Mouse (Mus musculus): ENCODE measurements at regions not wholly inside any gene's neighbourhood (a gene's known extent, or its start where the extent isn't known, plus 50 kb on each side); places are given as distances from the start of the nearest gene placed in this dataset.

- Histone ChIP-seq H3K9me3 (ENCODE audit: control insufficient read depth, low read length) (no peaks in the 10 kb centered on the region), H3K27me3 (replicated peaks; ENCODE audit: control insufficient read depth, insufficient read depth, low read length) (no peaks in the 10 kb centered on the region), H3K27ac (ENCODE audit: low read depth, low read length) (no peak overlapping the region), H3K4me3 (ENCODE audit: low read length) (no peak overlapping the region), H3K4me2 (ENCODE audit: low read length) (no peak overlapping the region), H3K36me3 (ENCODE audit: control insufficient read depth, insufficient read depth, low read length) (no peaks in the 10 kb centered on the region), H3K9ac (ENCODE audit: low read depth, low read length) (no peak overlapping the region), H3K4me1 (ENCODE audit: control insufficient read depth, insufficient read depth, low read depth, low read length) (no peaks in the 10 kb centered on the region)
- no peak for ATAC-seq
- 89% methylated on average over 1 of the region's 1 CpGs for WGBS
Observed at GRCm38 (mm10) chr6:139226127-139226526, 275.6 kb downstream of the Rergl start.

GRCm38 (mm10) chr6:139214488-139214887 is 287.3 kb downstream of the Rergl start:
- Histone ChIP-seq H3K4me1 (ENCODE audit: control insufficient read depth, insufficient read depth, low read depth, low read length) (no peaks in the 10 kb centered on the region), H3K9ac (ENCODE audit: low read depth, low read length) (no peak overlapping the region), H3K27me3 (replicated peaks; ENCODE audit: control insufficient read depth, insufficient read depth, low read length) (no peaks in the 10 kb centered on the region), H3K4me2 (ENCODE audit: low read length) (no peak overlapping the region), H3K27ac (ENCODE audit: low read depth, low read length) (no peak overlapping the region), H3K9me3 (ENCODE audit: control insufficient read depth, low read length) (no peaks in the 10 kb centered on the region), H3K4me3 (ENCODE audit: low read length) (no peak overlapping the region), H3K36me3 (ENCODE audit: control insufficient read depth, insufficient read depth, low read length) (no peaks in the 10 kb centered on the region)
- WGBS, result 76% methylated on average over 3 of the region's 3 CpGs
- ATAC-seq, result no peak

- no peak overlapping the region for H3K27ac ChIP-seq (ENCODE audit: low read depth, low read length)
- no peak overlapping the region for H3K9ac ChIP-seq (ENCODE audit: low read depth, low read length)
- no peak overlapping the region for H3K4me2 ChIP-seq (ENCODE audit: low read length)
- no peaks in the 10 kb centered on the region for H3K27me3 ChIP-seq (replicated peaks; ENCODE audit: control insufficient read depth, insufficient read depth, low read length)
- 51% methylated on average over 2 of the region's 2 CpGs for WGBS
- H3K4me1 ChIP-seq (ENCODE audit: control insufficient read depth, insufficient read depth, low read depth, low read length), result no peaks in the 10 kb centered on the region
- 0 out of 2 replicates have a peak, but pooled peaks have one; percentile 14 for ATAC-seq
- no peaks in the 10 kb centered on the region for H3K9me3 ChIP-seq (ENCODE audit: control insufficient read depth, low read length)
- no peak overlapping the region for H3K4me3 ChIP-seq (ENCODE audit: low read length)
- no peaks in the 10 kb centered on the region for H3K36me3 ChIP-seq (ENCODE audit: control insufficient read depth, insufficient read depth, low read length)
Observed at GRCm38 (mm10) chr6:139210256-139210655, 291.5 kb downstream of the Rergl start.

GRCm38 (mm10) chr6:139198601-139199000 is 303.2 kb downstream of the Rergl start:
- Histone ChIP-seq H3K36me3 (ENCODE audit: control insufficient read depth, insufficient read depth, low read length) (no peaks in the 10 kb centered on the region), H3K9me3 (ENCODE audit: control insufficient read depth, low read length) (no peaks in the 10 kb centered on the region), H3K4me2 (ENCODE audit: low read length) (no peak overlapping the region), H3K4me1 (ENCODE audit: control insufficient read depth, insufficient read depth, low read depth, low read length) (no peaks in the 10 kb centered on the region), H3K4me3 (ENCODE audit: low read length) (no peak overlapping the region), H3K9ac (ENCODE audit: low read depth, low read length) (no peak overlapping the region), H3K27ac (ENCODE audit: low read depth, low read length) (no peak overlapping the region), H3K27me3 (replicated peaks; ENCODE audit: control insufficient read depth, insufficient read depth, low read length) (no peaks in the 10 kb centered on the region)
- no peak for ATAC-seq
- WGBS, result 79% methylated on average over 4 of the region's 4 CpGs

- H3K27ac ChIP-seq (ENCODE audit: low read depth, low read length), result no peak overlapping the region
- no peak overlapping the region for H3K9ac ChIP-seq (ENCODE audit: low read depth, low read length)
- H3K27me3 ChIP-seq (replicated peaks; ENCODE audit: control insufficient read depth, insufficient read depth, low read length), result no peaks in the 10 kb centered on the region
- no peak overlapping the region for H3K4me3 ChIP-seq (ENCODE audit: low read length)
- no peaks in the 10 kb centered on the region for H3K9me3 ChIP-seq (ENCODE audit: control insufficient read depth, low read length)
- no peaks in the 10 kb centered on the region for H3K4me1 ChIP-seq (ENCODE audit: control insufficient read depth, insufficient read depth, low read depth, low read length)
- 72% methylated on average over 8 of the region's 8 CpGs for WGBS
- no peaks in the 10 kb centered on the region for H3K36me3 ChIP-seq (ENCODE audit: control insufficient read depth, insufficient read depth, low read length)
- ATAC-seq, result no peak
- H3K4me2 ChIP-seq (ENCODE audit: low read length), result no peak overlapping the region
Observed at GRCm38 (mm10) chr6:139186431-139186830, 315.3 kb downstream of the Rergl start.

GRCm38 (mm10) chr6:139160352-139160751 is 341.4 kb downstream of the Rergl start:
- Histone ChIP-seq H3K9me3 (ENCODE audit: control insufficient read depth, low read length) (no peaks in the 10 kb centered on the region), H3K4me1 (ENCODE audit: control insufficient read depth, insufficient read depth, low read depth, low read length) (no peaks in the 10 kb centered on the region), H3K27me3 (replicated peaks; ENCODE audit: control insufficient read depth, insufficient read depth, low read length) (no peaks in the 10 kb centered on the region), H3K4me2 (ENCODE audit: low read length) (no peak overlapping the region), H3K4me3 (ENCODE audit: low read length) (no peak overlapping the region), H3K36me3 (ENCODE audit: control insufficient read depth, insufficient read depth, low read length) (no peaks in the 10 kb centered on the region), H3K27ac (ENCODE audit: low read depth, low read length) (no peak overlapping the region), H3K9ac (ENCODE audit: low read depth, low read length) (no peak overlapping the region)
- 80% methylated on average over 6 of the region's 6 CpGs for WGBS
- ATAC-seq, result no peak

- H3K4me3 ChIP-seq (ENCODE audit: low read length), result no peak overlapping the region
- H3K36me3 ChIP-seq (ENCODE audit: control insufficient read depth, insufficient read depth, low read length), result no peaks in the 10 kb centered on the region
- no peak overlapping the region for H3K27ac ChIP-seq (ENCODE audit: low read depth, low read length)
- no peak overlapping the region for H3K4me2 ChIP-seq (ENCODE audit: low read length)
- 80% methylated on average over 4 of the region's 4 CpGs for WGBS
- H3K9ac ChIP-seq (ENCODE audit: low read depth, low read length), result no peak overlapping the region
- H3K9me3 ChIP-seq (ENCODE audit: control insufficient read depth, low read length), result no peaks in the 10 kb centered on the region
- no peaks in the 10 kb centered on the region for H3K27me3 ChIP-seq (replicated peaks; ENCODE audit: control insufficient read depth, insufficient read depth, low read length)
- no peaks in the 10 kb centered on the region for H3K4me1 ChIP-seq (ENCODE audit: control insufficient read depth, insufficient read depth, low read depth, low read length)
- no peak for ATAC-seq
Observed at GRCm38 (mm10) chr6:139159741-139160140, 342.0 kb downstream of the Rergl start.

GRCm38 (mm10) chr6:139154802-139155201 is 347.0 kb downstream of the Rergl start:
- H3K27ac ChIP-seq (ENCODE audit: low read depth, low read length), result no peak overlapping the region
- H3K9ac ChIP-seq (ENCODE audit: low read depth, low read length), result no peak overlapping the region
- 84% methylated on average over 1 of the region's 1 CpGs for WGBS
- H3K4me2 ChIP-seq (ENCODE audit: low read length), result no peak overlapping the region
- H3K27me3 ChIP-seq (replicated peaks; ENCODE audit: control insufficient read depth, insufficient read depth, low read length), result no peaks in the 10 kb centered on the region
- H3K9me3 ChIP-seq (ENCODE audit: control insufficient read depth, low read length), result no peaks in the 10 kb centered on the region
- H3K36me3 ChIP-seq (ENCODE audit: control insufficient read depth, insufficient read depth, low read length), result no peaks in the 10 kb centered on the region
- no peak overlapping the region for H3K4me3 ChIP-seq (ENCODE audit: low read length)
- no peaks in the 10 kb centered on the region for H3K4me1 ChIP-seq (ENCODE audit: control insufficient read depth, insufficient read depth, low read depth, low read length)
- ATAC-seq, result no peak

GRCm38 (mm10) chr6:139135693-139136092 is 366.1 kb downstream of the Rergl start:
- no peaks in the 10 kb centered on the region for H3K27me3 ChIP-seq (replicated peaks; ENCODE audit: control insufficient read depth, insufficient read depth, low read length)
- WGBS, result 73% methylated on average over 6 of the region's 6 CpGs

GRCm38 (mm10) chr6:139132083-139132679 is 369.6 kb downstream of the Rergl start:
- 77% methylated on average over 15 of the region's 15 CpGs for WGBS
- ATAC-seq, result no peak
- no peak overlapping the region for H3K9ac ChIP-seq (ENCODE audit: low read depth, low read length)
- no peak overlapping the region for H3K27ac ChIP-seq (ENCODE audit: low read depth, low read length)
- H3K4me2 ChIP-seq (ENCODE audit: low read length), result no peak overlapping the region
- no peak overlapping the region for H3K4me3 ChIP-seq (ENCODE audit: low read length)
- H3K36me3 ChIP-seq (ENCODE audit: control insufficient read depth, insufficient read depth, low read length), result no peaks in the 10 kb centered on the region
- no peaks in the 10 kb centered on the region for H3K4me1 ChIP-seq (ENCODE audit: control insufficient read depth, insufficient read depth, low read depth, low read length)
- no peaks in the 10 kb centered on the region for H3K9me3 ChIP-seq (ENCODE audit: control insufficient read depth, low read length)
- no peaks in the 10 kb centered on the region for H3K27me3 ChIP-seq (replicated peaks; ENCODE audit: control insufficient read depth, insufficient read depth, low read length)

More at GRCm38 (mm10) chr6:139135693-139136092, 366.1 kb downstream of the Rergl start:
- Histone ChIP-seq H3K9ac (ENCODE audit: low read depth, low read length) (no peak overlapping the region), H3K4me2 (ENCODE audit: low read length) (no peak overlapping the region), H3K9me3 (ENCODE audit: control insufficient read depth, low read length) (no peaks in the 10 kb centered on the region), H3K36me3 (ENCODE audit: control insufficient read depth, insufficient read depth, low read length) (no peaks in the 10 kb centered on the region), H3K27ac (ENCODE audit: low read depth, low read length) (no peak overlapping the region), H3K4me1 (ENCODE audit: control insufficient read depth, insufficient read depth, low read depth, low read length) (no peaks in the 10 kb centered on the region), H3K4me3 (ENCODE audit: low read length) (no peak overlapping the region)
- ATAC-seq, result no peak

Measured in hindbrain, embryonic 16.5 days (tissue).